ENCODE assay signal across 29 mouse cellular contexts in the genomic region with DNA sequence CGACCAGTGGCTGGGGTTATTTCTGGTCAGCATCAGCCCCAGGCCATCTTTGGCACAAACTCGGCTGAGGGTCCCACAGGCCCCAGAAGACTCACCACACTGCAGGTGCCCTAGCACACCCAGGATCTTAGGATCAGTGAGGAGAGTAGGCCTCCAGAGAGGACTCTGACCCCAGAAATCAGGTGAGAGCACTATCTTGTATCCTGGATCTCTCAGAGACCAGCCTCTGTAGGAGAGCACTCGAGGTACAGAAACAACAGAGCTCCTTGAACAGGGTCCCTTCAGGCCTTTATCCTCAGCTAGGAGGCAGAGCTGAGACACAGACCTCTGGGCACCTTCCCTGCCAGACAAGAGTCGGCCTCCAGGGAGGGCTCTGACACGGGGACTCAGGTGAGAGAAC.
"Had no signal": no experiment of that assay in that cellular context is flagged by ENCODE, and none has a peak within 500 bp of the region (broad histone marks: within the 10 kb centered on the region; RNA-seq: fewer than 3 reads in every experiment).

No protein-coding gene starts in this region.

- ATAC-seq: liver, embryonic 12.5 days; liver, postnatal 0 days; lung, postnatal 0 days had no signal

- H3K9ac ChIP-seq: limb, embryonic 12.5 days; limb, embryonic 13.5 days; limb, embryonic 15.5 days; liver, embryonic 12.5 days; liver, embryonic 13.5 days; liver, embryonic 14.5 days; liver, embryonic 15.5 days; liver, postnatal 0 days; lung, embryonic 14.5 days; lung, embryonic 15.5 days; midbrain, embryonic 12.5 days; midbrain, embryonic 15.5 days; neural tube, embryonic 12.5 days; neural tube, embryonic 13.5 days had no signal

- H3K27ac ChIP-seq: limb, embryonic 10.5 days; limb, embryonic 12.5 days; limb, embryonic 13.5 days; limb, embryonic 15.5 days; liver, embryonic 12.5 days; liver, embryonic 13.5 days; liver, embryonic 14.5 days; liver, embryonic 15.5 days; lung, embryonic 15.5 days; macrophage; midbrain, embryonic 10.5 days; midbrain, embryonic 12.5 days; midbrain, embryonic 15.5 days; neural tube, embryonic 12.5 days; neural tube, embryonic 13.5 days had no signal

- H3K27me3 ChIP-seq: limb, embryonic 12.5 days; limb, embryonic 13.5 days; limb, embryonic 15.5 days; liver, embryonic 12.5 days; liver, embryonic 13.5 days; liver, embryonic 15.5 days; lung, embryonic 15.5 days; megakaryocyte, embryonic 14.5 days; midbrain, embryonic 12.5 days; midbrain, embryonic 15.5 days; neural tube, embryonic 12.5 days; neural tube, embryonic 13.5 days had no signal

- H3K4me1 ChIP-seq: limb, embryonic 10.5 days; limb, embryonic 12.5 days; limb, embryonic 13.5 days; limb, embryonic 15.5 days; liver, embryonic 12.5 days; liver, embryonic 13.5 days; liver, embryonic 15.5 days; lung, embryonic 15.5 days; megakaryocyte, embryonic 14.5 days; midbrain, embryonic 10.5 days; midbrain, embryonic 12.5 days; midbrain, embryonic 15.5 days; neural tube, embryonic 12.5 days; neural tube, embryonic 13.5 days had no signal

- H3K36me3 ChIP-seq: limb, embryonic 10.5 days; limb, embryonic 12.5 days; limb, embryonic 13.5 days; limb, embryonic 15.5 days; liver, embryonic 12.5 days; liver, embryonic 13.5 days; liver, embryonic 15.5 days; lung, embryonic 15.5 days; midbrain, embryonic 10.5 days; midbrain, embryonic 12.5 days; midbrain, embryonic 15.5 days; neural tube, embryonic 12.5 days; neural tube, embryonic 13.5 days had no signal

- H3K4me2 ChIP-seq: limb, embryonic 12.5 days; limb, embryonic 13.5 days; limb, embryonic 15.5 days; liver, embryonic 11.5 days; liver, embryonic 12.5 days; liver, embryonic 13.5 days; liver, embryonic 15.5 days; lung, embryonic 14.5 days; lung, embryonic 15.5 days; midbrain, embryonic 12.5 days; midbrain, embryonic 15.5 days; neural tube, embryonic 12.5 days; neural tube, embryonic 13.5 days had no signal

- H3K9me3 ChIP-seq: limb, embryonic 10.5 days; limb, embryonic 12.5 days; limb, embryonic 13.5 days; limb, embryonic 15.5 days; liver, embryonic 12.5 days; liver, embryonic 15.5 days; lung, embryonic 15.5 days; midbrain, embryonic 10.5 days; midbrain, embryonic 12.5 days; neural tube, embryonic 12.5 days had no signal

- DNase-seq: left cerebral cortex, postnatal 4 days; liver; liver, embryonic 13.5 days; liver, postnatal 0 days; lung, adult 18-20 months; lung, adult 2 months; lung, embryonic 14.5 days; lung, postnatal 10 days; lung, postnatal 14 days; lung, postnatal 4 days; midbrain, embryonic 14.5 days had no signal

- H3K4me3 ChIP-seq: limb, embryonic 10.5 days; limb, embryonic 12.5 days; limb, embryonic 13.5 days; limb, embryonic 15.5 days; liver, embryonic 12.5 days; liver, embryonic 13.5 days; liver, embryonic 15.5 days; lung, embryonic 15.5 days; megakaryocyte, embryonic 14.5 days; midbrain, embryonic 10.5 days; midbrain, embryonic 12.5 days; midbrain, embryonic 15.5 days; myocyte; neural tube, embryonic 12.5 days; neural tube, embryonic 13.5 days had no signal
